Mouse (Mus musculus) activated CD4-positive, CD25-positive, alpha-beta regulatory T cell, adult 4 months (primary cell): Measurements from ENCODE around the gene Psmb3. TPM values are rescaled to one million over a fixed set of nuclear protein-coding genes. Genes with fewer than 3 reads are reported as not detected.
"Not testable (repeated sequence)": the region's sequence is repeated elsewhere in the genome, so short reads cannot be mapped to it uniquely, and the experiment has no call there.

ENCODE experiments used
- ATAC-seq: one replicate; pipeline ENCODE4 v1.8.0; 2017
- polyA plus RNA-seq, 2 experiments: library from polyadenylated mRNA; unstranded; fragments of 100-300 nt; shearing (Covaris generic); gene quantifications; one replicate each; pipeline ENCODE4 v1.2.1; 2017

The Psmb3 gene
- polyA plus RNA-seq, 2 experiments from 2014 or later = 422 to 486 TPM

DNA sequence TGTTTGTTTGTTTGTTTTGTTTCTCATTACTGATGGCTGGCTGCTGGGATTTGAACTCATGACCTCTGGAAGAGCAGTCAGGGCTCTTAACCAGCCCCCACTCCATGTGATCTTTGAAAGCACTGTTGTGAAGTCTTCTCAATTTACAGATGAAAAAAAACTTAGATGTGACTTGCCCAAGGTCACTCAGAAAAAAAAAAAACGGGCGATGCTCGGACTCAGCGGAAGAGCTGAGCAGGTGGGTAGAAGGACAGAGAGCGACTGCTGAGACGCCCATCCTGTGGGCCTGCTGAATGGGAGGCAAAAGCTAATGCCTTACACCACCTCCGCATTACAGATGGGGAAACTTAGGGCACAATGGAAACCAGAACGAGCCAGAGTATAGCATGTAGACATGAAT is 6.5 kb upstream of the Psmb3 start:
- no peak for ATAC-seq

DNA sequence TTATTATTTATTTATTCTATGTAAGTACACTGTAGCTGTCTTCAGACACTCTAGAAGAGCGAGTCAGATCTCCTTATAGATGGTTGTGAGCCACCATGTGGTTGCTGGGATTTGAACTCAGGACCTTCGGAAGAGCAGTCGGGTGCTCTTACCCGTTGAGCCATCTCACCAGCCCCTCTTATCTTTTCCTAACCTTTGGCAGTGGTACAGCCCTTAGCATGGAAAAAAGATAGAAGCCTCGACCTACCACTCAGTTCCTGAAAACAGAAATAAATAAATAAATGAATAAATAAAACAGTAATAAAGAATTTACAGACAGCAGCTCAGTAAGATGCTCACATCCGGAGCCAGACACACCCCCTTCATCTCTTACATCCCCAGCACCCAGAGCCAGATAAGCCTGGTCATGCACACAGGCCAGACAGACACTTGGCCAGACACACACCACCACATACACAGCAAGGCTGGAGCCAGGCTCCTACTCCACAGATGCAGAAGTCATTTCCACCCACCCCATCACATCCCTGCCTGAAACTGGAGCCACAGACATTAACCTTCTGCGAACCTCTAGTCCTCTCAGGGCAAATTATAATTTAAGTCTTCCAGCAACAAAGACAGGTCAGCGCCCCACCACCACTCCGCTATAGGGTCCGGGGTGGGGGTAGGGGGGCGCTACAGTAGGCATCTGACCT is 5.9 kb upstream of the Psmb3 start:
- ATAC-seq = no peak

DNA sequence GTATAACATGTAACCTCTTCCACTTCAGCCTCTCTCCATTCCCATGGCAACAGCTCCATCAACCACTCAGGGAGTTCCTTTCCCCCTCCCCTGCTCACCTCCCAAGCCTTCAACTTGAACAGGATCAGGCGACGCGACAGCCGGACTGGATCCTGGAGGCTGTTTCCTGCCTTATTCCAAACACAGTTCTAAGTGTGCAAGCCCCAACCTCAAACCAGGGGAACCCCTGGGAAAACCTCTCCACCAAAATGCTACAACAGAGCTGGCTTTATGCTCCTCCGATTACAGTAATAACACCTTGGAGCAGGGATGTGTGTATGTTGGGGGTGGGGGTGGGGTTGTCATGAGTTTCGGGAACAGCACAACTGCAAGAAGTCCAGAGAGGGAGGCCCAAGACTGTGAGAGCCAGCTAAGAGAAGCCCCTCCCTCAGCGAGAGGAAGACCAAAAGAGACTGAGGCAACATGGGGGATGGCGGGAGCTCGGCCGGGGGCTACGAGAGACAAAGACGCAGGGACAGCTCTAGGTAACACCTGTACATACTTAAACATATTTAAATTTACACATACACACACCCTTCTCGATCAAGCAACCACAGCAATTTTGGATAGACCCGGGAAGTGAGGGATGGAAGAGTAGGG is 5.2 kb upstream of the Psmb3 start:
- no peak for ATAC-seq

DNA sequence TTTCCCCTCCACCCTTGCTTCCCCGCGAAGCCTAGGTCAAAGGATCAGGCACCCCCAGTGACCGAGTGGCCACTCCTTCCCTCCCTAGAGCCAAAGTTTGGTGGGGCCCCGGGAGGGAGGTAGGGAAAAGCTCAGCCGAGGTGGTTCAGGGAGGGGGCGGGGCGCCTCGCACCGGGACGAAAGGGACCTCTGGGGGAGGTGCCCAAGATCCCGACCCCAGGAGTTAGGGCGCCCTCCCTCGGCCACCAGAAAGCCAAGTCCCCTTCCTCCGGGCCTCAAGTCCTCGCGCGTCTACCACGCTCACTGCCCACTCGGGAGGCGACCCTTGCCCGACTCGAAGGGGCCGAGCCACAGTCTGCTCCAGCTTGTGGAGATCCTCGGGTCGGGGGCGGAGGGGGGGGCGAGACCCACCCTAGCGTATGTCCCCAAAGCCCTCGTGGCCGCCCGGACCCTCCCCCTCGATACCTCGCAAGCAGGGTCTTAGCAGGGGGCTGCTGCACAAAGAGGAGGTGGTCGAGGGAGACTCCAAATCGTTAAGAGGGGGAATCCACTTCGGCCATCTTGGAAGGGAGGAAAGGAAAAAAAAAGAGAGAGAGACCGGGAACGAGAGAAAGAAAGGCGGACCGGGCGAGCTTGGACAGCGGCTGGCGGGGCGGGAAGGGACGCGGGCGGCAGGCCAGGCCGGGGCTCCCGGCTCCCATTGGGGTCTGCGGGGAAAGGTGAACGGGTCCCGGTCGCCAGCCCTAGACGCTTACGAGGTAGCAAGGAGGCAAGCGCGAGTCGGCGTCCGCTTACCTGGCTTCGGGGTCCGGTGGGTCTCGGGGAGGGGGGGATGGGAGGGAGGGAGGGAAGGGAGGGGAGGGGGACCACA is 4.2 kb upstream of the Psmb3 start:
- no peak for ATAC-seq

DNA sequence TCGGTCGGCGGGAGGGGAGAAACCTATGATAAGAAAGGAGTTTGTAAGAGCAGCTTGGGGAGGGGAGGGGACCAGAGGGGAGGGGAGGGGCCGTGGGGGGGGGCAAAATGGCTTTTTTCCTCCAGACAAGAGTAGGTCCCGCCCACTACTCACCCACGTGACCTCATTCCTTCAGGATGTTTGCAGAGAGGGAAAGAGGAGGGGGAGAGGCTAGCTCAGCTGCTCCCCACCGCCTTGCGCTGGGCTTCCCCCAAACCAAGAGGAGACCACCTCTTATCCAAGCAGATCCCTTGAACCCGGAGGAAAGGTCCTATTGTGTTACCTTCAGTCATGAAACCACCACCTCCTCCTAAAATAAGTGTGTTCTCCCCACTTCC is 3.6 kb upstream of the Psmb3 start:
- no peak for ATAC-seq

DNA sequence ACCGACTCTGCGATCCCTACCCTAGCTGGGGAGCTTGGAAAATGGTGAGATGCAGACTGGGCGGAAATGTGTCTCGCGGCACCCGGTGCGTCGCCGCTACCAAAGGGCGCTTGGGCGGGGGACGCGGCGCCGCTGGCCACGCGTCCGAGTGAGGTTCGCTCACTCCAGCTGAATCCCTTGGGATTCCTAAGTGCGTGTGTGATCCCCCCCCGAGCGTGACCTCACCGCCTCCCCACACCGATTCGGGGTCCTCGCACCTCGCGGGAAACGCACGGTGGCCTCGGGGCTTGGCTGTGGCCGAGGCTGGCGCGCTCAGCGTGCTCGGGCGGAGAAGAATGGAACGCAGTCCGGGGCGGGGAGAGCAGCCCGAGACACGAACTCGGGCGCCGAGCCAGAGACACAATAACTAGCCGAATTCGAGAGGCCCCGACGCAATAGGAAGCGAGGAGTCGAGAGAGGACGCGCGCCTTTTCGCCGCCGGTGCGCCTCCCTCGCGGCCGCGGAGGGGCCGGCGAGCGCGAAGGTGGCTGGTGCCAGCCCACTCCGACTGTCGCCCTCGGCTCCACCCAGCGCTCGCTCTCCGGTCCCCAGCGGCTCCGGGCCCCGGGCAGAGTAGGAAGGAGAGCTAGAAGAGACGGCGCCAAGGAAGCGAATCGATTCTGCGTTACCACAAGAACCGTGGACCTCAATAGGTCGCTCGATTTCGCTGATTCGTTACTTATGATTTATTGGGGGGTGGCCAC is 3.0 kb upstream of the Psmb3 start, which contains the start of gene Pcgf2:
TSS of gene Pcgf2 (minus strand) at position 495 of the 743 bp plus-strand sequence.
- ATAC-seq = no peak

DNA sequence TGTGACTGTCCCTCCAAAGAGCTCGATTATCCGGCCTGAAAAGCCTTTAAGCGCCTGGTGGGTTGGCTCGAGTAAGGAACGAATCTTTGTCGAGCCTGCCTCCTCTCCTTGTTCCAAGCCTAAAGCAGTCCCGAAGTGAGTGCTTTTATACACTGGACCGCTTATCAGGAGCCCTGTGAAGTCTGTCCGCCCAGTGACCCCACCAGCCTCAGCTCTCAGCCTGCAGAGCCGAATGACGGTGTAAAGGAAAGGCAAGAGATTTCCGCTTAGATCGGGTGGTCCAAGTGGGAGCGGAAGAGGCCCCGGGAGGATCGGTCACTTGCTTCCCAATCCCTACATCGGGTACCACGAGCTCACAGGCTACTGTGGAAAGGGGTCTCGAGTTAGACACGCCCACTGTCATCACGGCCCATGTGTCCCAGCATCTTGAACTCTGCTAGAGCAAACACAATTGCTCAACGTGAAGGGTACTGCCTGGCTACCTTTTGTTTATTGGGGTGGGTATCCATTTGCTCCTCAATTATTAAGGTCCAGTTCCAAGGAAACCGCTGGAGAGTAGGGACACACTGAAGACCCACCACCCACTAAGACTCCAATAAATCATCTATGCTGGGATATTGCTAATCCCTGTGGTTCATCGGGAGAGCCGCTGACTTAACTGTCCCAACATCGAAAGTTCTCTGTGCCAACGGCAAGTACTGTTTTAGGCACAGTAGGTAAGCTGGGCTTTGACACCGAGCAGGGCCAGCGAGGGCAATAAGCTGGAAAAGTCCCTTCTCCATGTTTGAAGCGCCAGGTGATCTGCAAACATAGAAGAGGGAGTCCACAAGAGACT is 2.2 kb upstream of the Psmb3 start:
- ATAC-seq = no peak

DNA sequence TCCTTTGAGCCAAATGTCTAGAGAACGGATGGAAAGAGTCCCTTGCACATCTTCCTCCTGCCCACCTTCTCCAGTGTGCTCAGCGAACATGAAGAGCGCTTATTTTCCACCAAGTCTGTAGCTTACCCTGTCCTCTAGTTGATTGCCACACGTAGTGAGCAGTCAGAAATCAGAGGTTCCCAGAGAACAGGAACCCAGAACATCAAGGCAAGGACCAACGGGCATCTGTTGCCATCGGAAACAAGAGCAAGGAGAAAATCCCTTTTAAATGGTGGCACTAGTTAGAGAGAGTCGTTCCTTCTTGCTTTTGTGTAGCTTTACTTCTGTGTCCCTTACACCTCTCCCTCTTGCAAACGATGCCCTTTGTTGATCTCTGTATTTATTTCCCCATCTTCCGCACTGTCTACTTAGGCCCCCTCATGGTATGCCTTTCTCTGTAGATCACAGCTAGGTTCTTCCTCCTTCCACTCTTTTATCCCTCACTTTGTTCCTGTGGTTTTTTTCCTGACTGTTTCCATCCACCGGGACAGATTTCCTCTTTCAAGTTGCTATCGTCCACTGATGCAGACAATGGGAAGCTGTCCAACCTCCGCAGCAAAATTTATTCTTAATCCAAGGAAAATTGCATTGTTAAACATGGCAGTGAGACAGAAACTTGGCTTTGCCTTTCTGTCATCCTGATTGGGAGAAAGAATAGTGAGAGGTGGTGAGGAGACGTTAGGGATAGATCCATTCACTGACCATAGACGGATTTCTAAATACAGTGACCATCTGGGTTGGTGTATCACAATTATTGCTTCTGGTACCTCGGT is 1.4 kb upstream of the Psmb3 start:
- no peak for ATAC-seq

DNA sequence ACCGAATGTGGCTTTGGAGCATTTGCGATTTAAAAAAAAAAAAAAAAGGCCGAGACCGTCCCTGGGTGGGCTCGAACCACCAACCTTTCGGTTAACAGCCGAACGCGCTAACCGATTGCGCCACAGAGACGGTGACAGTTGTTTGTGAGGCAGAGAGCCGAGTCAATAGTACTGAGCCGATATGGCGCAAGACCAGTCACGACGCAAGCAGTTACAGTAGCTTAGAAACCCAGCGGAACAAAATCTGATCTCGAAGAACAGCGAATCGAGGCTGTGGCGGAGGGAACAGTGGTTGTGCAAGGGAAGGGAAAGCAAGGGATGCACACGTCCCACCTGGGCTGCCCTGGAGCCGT is 830 bp upstream of the Psmb3 start:
- peak; percentile 33 for ATAC-seq

DNA sequence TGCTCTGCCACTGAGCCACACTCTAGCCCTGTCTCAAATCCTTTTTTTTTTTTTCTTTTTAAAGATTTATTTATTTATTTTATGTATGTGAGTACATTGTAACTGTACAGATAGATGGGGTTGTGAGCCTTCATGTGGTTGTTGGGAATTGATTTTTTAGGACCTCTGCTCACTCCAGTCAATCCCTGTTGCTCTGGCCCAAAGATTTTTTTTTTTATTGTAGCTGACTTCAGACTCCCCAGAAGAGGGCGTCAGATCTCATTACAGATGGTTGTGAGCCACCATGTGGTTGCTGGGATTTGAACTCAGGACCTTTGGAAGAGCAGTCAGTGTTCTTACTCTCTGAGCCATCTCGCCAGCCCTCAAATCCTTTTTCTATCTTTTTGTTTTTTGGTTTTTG is 6.9 kb downstream of the Psmb3 start:
- ATAC-seq = not testable (repeated sequence)

DNA sequence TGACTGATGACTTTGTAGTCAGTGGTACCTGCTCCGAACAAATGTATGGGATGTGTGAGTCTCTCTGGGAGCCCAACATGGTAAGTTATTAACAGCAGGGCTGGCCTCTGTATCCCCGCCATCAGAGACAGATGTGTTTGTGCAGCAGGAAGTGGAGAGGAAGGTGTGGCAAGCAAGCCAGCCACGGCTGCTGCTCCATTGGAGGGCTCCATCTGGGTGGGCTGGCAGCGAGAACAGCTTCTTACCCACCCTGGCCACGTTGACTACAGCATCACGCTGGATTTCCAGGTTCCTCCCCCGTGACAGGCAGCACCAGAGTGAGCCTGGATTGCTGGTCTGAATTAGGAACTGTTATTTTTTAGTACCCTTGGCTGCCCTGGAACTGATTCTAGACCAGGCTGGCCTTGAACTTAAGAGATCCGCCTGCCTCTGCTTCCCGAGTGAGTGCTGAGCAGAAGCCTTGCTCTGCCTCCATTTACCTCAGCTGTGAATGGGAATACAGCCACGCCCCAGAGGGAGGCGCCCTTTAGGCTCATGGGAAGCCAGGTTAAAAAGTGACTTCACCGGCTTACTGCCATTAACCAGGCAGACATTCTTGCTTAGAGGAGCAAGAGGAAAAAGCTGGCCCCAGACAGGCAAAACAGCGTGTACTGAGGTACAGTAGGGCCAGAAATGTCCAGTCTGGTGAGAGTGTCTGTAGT is 8.2 kb downstream of the Psmb3 start:
- ATAC-seq = no peak

DNA sequence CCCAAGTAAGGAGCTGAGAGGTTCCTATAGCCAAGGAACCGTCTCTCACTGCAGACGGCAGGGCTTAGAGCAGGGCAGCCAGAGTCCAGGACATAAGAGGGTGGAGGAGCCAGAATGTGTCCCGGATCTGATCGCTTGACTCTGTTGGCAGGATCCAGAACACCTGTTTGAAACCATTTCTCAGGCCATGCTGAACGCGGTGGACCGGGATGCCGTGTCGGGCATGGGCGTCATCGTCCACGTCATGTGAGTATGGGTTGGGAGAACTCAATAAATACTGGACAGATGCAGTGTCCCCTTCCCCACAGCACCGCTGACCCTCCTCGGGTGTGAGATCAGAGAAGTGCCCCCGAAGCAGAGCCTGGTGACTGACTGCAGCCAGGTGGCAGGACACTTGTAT is 9.1 kb downstream of the Psmb3 start:
- ATAC-seq = no peak

DNA sequence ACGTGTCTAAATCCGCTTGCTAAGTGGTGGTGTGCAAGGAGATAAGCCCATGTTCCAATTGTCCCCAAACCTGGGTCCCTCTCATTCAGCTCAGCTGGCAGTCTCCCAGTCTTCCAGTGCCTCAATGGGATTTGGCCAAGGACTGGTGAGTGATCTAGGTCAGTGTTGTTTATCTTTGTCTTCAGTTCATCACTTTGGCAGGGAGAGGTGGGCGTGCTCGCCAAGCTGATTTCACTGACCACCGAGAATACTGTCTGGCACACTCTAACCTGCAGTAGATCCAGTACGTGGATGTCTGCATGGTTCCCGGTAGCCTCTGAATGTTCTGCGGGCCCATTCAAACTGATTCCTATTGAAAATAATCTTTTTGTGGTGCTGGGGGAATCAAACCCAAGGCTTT is 10.7 kb downstream of the Psmb3 start:
- no peak for ATAC-seq

DNA sequence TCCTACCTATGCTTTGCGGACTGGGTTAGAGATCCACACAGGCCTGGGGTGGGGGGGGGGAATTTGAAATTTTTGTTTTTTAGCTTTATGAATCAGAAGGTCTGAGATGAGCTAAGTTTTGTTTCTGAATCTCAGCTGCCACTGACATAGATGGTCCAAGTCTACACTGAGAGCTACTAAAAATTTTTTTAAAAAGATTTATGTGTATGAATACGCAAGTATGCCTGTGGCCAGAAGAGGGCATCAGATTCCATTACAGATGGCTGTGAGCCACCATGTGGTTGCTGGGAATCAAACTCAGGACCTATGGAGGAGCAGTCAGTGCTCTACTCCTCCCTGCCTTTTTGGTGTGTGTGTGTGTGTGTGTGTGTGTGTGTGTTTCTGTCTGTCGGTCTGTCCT is 11.2 kb downstream of the Psmb3 start:
- no peak for ATAC-seq

DNA sequence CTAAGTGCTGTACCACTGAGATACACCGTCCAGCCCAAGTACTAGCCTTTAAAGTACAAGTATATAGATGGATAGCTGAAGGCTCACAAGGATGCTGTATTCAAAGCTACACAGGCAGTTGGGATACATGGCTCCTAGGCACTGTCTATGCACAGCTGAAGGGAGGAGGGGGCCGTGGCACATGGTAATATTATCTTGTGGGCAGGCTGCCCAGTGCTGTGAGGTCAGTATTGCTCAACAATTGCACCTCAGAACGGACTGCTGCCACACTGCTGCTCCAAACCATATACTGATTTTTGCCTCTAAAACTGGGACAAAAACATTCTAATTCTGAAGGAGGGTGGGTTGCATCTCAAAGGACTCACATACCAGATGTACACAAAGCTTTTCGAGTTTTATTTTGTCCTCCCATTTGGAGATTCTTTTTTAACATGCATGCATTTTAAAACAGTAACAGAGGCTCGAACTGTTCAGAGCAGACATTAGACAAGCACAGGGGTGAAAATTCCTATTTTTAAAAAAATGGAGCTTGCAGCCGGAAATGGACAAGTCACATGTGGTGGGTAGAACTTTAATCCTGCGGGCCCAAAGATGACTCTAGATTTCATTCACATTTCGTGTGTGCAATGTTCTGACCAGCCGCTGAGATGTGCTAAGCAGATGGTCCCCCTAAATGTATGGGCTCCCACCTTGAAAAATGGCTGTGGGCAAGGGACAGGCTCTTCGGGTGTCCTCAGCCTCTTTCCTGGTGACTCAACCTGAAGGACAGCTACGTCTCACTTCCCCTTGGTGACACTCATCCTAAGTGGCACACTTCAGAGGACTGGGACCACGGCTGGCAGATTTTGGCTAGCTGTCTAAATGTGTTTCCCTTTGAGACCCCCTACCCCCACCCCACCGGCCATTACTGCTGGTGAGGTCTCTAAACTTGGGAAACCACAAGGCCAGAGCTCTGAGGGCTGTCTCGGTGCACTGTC is 11.9 kb downstream of the Psmb3 start:
- no peak for ATAC-seq

DNA sequence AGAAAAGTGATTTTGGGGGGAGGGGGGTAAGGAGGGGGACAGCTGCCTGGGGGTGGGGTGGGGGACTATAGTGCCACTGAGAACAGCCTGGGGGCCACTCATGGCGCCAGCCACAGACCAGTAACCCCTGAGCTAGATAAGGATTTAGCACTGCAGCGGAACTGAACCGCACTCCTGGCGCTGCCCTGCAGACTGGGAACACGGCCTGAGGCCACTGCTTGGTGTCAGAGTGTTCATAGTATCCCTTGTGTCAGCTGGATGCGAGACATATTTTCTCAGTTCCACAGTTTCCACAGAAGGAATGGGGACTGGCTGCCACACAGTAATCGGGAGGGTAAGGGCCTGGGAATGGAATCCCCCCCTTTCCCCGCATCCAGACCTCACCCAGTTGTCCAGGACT is 12.8 kb downstream of the Psmb3 start:
- ATAC-seq = no peak

DNA sequence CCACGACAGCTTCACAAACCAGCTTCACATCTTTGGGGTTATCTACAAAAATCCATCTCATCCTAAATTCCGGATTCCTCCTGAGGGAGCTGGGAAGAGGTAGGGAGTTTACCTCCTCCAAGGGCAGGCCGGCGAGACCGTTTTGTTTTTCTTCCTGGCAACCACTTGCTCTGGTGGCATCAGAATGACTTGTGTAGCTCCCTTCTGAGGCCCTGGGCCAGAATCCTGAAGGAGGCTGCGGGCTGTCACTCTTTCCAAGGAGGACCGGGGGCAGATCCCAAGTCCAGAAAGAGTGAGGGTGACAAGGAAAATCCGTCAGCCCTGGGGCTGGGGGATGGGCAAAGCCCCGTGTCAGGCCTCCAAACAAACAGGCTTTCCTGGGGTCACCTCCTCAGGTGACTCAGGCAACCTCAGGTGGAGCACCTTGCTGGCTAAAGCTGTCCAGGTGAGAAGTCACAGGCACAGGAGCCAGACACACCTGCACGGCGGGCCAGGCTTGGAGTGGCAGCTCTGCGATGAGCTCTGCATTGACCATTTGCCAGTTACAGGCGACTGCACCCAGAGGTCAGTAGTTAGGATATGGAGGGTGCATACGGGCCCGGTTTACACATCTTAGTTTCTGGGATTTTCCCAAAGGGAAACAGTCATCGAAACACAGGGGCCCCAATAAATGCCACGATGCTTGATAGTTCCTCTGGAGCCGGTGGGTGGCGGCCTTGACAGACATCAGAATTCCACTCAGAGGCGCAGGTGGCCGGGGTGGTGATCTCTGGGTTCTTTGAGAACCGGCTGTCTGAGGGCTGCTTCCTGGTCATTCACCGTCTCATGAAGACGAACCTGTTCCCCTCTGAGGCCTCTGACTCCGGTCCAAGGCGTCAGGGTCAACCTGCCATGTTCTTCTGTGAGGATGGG is 14.4 kb downstream of the Psmb3 start:
- no peak for ATAC-seq

DNA sequence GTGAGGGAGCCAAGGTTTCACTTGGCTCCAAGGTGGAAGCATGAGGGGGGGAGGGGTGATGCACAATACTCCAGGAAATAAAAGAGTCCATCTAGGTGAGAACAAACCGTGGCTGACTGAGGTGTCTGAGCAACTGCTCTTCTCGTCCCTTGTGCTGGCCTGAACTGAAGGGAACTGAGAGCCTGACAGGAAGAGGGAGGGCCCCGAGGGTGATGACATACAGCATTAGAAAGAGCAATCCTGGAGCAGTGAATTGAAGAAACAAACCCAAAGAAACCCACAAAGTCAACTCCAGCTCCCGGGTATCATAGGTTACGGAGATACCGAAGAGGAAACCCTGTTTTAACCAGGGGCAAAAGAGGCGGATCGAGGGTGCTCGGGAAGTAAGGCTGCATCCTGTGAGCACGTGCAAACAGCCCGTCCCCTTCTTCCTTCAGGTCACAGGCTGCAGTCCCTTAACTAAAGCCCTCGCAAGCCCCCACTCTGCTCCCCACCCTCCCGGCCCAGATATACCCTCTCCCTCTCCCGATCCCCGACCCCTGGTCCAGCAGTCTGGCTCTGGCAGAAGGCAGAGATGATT is 15.2 kb downstream of the Psmb3 start:
- peak; percentile 25 for ATAC-seq
